Mouse (Mus musculus) monocyte, adult 5-6 weeks (primary cell): ENCODE data around the gene Scgb1b7. TPM values are rescaled to one million over a fixed set of nuclear protein-coding genes. Genes with fewer than 3 reads are reported as not detected.
"Not testable (repeated sequence)": the region's sequence is repeated elsewhere in the genome, so short reads cannot be mapped to it uniquely, and the experiment has no call there.

Experiments used
- ATAC-seq: fragments of 153-309, 156-312 bp; replicated peaks from 2 replicates; pipeline ENCODE4 v1.8.0; 2017; ENCODE audit warnings: mild to moderate bottlenecking; ENCODE audit not compliant: low TSS enrichment, insufficient number of reproducible peaks, severe bottlenecking, poor library complexity, low FRiP score
- total RNA-seq: library from RNA; stranded (forward); fragments of 200-1000, 200-491, 200-594 nt; gene quantifications from 3 replicates; pipeline ENCODE4 v1.2.3, GENCODE M21; 2017

Scgb1b7 gene
- total RNA-seq, result not detected in 3 replicates

- not testable (repeated sequence) for ATAC-seq
Measured at GRCm38 (mm10) chr7:31712365-31712764, at the start of gene Scgb1b7. TSS of gene Scgb1b7 (plus strand) at chr7:31712665.

- not testable (repeated sequence) for ATAC-seq
Measured at GRCm38 (mm10) chr7:31705657-31706056, 6.8 kb upstream of the Scgb1b7 start, which contains the start of gene Scgb2b7. TSS of gene Scgb2b7 (minus strand) at chr7:31705757.

Other genes starting within 250 kb of the Scgb1b7 start
- not detected in 3 replicates for gene Scgb2b7, start 6.9 kb upstream of the Scgb1b7 start, total RNA-seq